Mouse (Mus musculus) CH12.LX (cell line): ENCODE results near the gene Ganc.

Experiments
- BHLHE40 ChIP-seq: IDR thresholded peaks from 2 replicates; pipeline ENCODE4 v1.6.1; 2011; ENCODE audit warnings: mild to moderate bottlenecking, low read depth, low read length, improper control_type of control experiment
- CHD1 ChIP-seq: IDR thresholded peaks from 2 replicates; pipeline ENCODE4 v1.6.1; 2012; ENCODE audit warnings: low read depth, low read length, improper control_type of control experiment, inconsistent platforms
- CHD2 ChIP-seq: IDR thresholded peaks from 2 replicates; pipeline ENCODE4 v1.6.1; 2011; ENCODE audit warnings: low read length, improper control_type of control experiment
- CTCF ChIP-seq, 2 experiments: IDR thresholded peaks in 1 of 2; conservative IDR thresholded peaks in 1 of 2; 2 replicates each; pipeline ENCODE4 v1.5.1; 2011 to 2012; ENCODE audit warnings: low read depth in 2 of 2, low read length in 2 of 2, improper control_type of control experiment in 1 of 2, inconsistent platforms in 1 of 2, mild to moderate bottlenecking in 1 of 2, moderate library complexity in 1 of 2
- E2F4 ChIP-seq: IDR thresholded peaks from 2 replicates; pipeline ENCODE4 v1.6.1; 2011; ENCODE audit warnings: low read depth, low read length, improper control_type of control experiment; ENCODE audit not compliant: insufficient replicate concordance
- EP300 ChIP-seq: IDR thresholded peaks from 2 replicates; pipeline ENCODE4 v1.6.1; 2011; ENCODE audit warnings: low read length, improper control_type of control experiment
- ETS1 ChIP-seq: conservative IDR thresholded peaks from 2 replicates; pipeline ENCODE4 v1.6.1; 2012; ENCODE audit warnings: low read depth, mild to moderate bottlenecking, inconsistent platforms, low read length, improper control_type of control experiment, moderate library complexity
- JUN ChIP-seq: IDR thresholded peaks from 2 replicates; pipeline ENCODE4 v1.6.1; 2011; ENCODE audit warnings: low read depth, mild to moderate bottlenecking, low read length, improper control_type of control experiment, moderate library complexity; ENCODE audit not compliant: insufficient read depth
- MAFK ChIP-seq: IDR thresholded peaks from 2 replicates; pipeline ENCODE4 v1.6.1; 2011; ENCODE audit warnings: low read length, improper control_type of control experiment; ENCODE audit not compliant: insufficient replicate concordance
- MAX ChIP-seq: IDR thresholded peaks from 2 replicates; pipeline ENCODE4 v1.6.1; 2011; ENCODE audit warnings: low read length, improper control_type of control experiment
- NELFE ChIP-seq: IDR thresholded peaks from 2 replicates; pipeline ENCODE4 v1.6.1; 2011; ENCODE audit warnings: low read depth, low read length, improper control_type of control experiment
- POLR2A ChIP-seq: IDR thresholded peaks from 2 replicates; pipeline ENCODE4 v1.6.1; 2011; ENCODE audit warnings: low read depth, mild to moderate bottlenecking, improper control_type of control experiment, low read length
- SMC3 ChIP-seq: IDR thresholded peaks from 2 replicates; pipeline ENCODE4 v1.6.1; 2011; ENCODE audit warnings: low read depth, low read length, improper control_type of control experiment
- UBTF ChIP-seq: IDR thresholded peaks from 2 replicates; pipeline ENCODE4 v1.6.1; 2012; ENCODE audit warnings: low read depth, mild to moderate bottlenecking, inconsistent platforms, low read length, improper control_type of control experiment, moderate library complexity

GRCm38 (mm10) chr2:120501136-120501918 is 97.6 kb downstream of the Ganc start:
- TF ChIP-seq SMC3 (no peak), JUN (no peak), UBTF (no peak), POLR2A (no peak), CHD2 (no peak), CTCF (conservative IDR thresholded peaks at IDR 0.05 in 1 of 2, IDR thresholded peaks at IDR 0.05 in 1 of 2; ENCODE audit: low read depth in 2 of 2, low read length in 2 of 2) (no peak), ETS1 (no peak), NELFE (no peak), E2F4 (no peak), MAX (0 out of 2 replicates have a peak, but pooled peaks have one; percentile 40), BHLHE40 (no peak), CHD1 (no peak), EP300 (no peak), MAFK (no peak)
